Mouse (Mus musculus): ENCODE data around the gene Cog1. TPM values are rescaled to one million over a fixed set of nuclear protein-coding genes. Genes with fewer than 3 reads are reported as not detected.

The Cog1 gene
- polyA plus RNA-seq, 1 experiment from 2014 or later, result 19.6 TPM

GRCm38 (mm10) chr11:113715078-113715674 lies 66.2 kb downstream of the Cog1 start:
- 67% methylated on average over 7 of the region's 7 CpGs for WGBS

DNA sequence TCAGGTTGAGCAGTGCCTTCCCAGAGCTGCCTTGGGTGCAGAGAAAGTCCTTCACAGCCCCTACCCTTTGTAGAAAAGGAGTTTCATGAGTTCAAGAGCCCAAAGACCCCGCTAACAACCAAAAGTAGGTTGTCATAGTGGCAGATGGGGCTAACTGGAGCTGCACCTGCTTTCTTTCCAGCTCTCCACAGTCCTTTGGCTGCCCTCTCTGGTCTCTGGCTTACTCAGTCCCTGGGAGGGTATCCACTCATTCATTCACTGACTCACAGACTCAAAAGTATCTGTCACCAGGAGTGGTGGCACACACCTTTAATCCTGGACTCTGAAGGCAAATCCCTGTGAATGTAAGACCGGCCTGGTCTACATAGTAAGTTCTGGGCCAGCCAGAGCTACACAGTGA lies 67.2 kb downstream of the Cog1 start:
- Histone ChIP-seq H3K27ac (ENCODE audit: low read depth, low read length) (no peak overlapping the region), H3K4me3 (ENCODE audit: low read depth, low read length) (no peak overlapping the region), H3K36me3 (ENCODE audit: control insufficient read depth, insufficient read depth) (no peaks in the 10 kb centered on the region), H3K9ac (ENCODE audit: low read depth, low read length) (no peak overlapping the region), H3K4me2 (replicated peaks; ENCODE audit: low read depth) (no peak overlapping the region), H3K9me3 (ENCODE audit: control insufficient read depth) (no peaks in the 10 kb centered on the region), H3K27me3 (replicated peaks; ENCODE audit: control insufficient read depth, insufficient read depth, low read length) (no peaks in the 10 kb centered on the region), H3K4me1 (replicated peaks; ENCODE audit: control insufficient read depth, insufficient read depth, low read length) (no peaks in the 10 kb centered on the region)
- TF ChIP-seq CTCF (IDR thresholded peaks at IDR 0.05; ENCODE audit: low read depth), result no peak
- WGBS, result 94% methylated on average over 2 of the region's 2 CpGs
- ATAC-seq, result no peak

More at GRCm38 (mm10) chr11:113715078-113715674, 66.2 kb downstream of the Cog1 start:
- Histone ChIP-seq H3K4me1 (replicated peaks; ENCODE audit: control insufficient read depth, insufficient read depth, low read length) (0 out of 2 replicates have a peak, but pooled peaks cover 2% of the 10 kb centered on the region), H3K9ac (ENCODE audit: low read depth, low read length) (no peak overlapping the region), H3K4me3 (ENCODE audit: low read depth, low read length) (no peak overlapping the region), H3K9me3 (ENCODE audit: control insufficient read depth) (no peaks in the 10 kb centered on the region), H3K27me3 (replicated peaks; ENCODE audit: control insufficient read depth, insufficient read depth, low read length) (no peaks in the 10 kb centered on the region), H3K27ac (ENCODE audit: low read depth, low read length) (no peak overlapping the region), H3K36me3 (ENCODE audit: control insufficient read depth, insufficient read depth) (no peaks in the 10 kb centered on the region), H3K4me2 (replicated peaks; ENCODE audit: low read depth) (no peak overlapping the region)
- peak; percentile 34 for ATAC-seq
- TF ChIP-seq CTCF (IDR thresholded peaks at IDR 0.05; ENCODE audit: low read depth), result peak; percentile 45

Other genes starting within 250 kb of the Cog1 start
- 0.99 and 1.0 TPM in 2 replicates for gene Sstr2, start 29.8 kb upstream of the Cog1 start, polyA plus RNA-seq (2015; fragmentation: Nextera tagmentation; extraction: Ambion mirVana)
- 50.7 and 54.7 TPM in 2 replicates for gene Slc39a11, start 910 bp downstream of the Cog1 start, polyA plus RNA-seq (2015; fragmentation: Nextera tagmentation; extraction: Ambion mirVana)
- 40.0 and 41.9 TPM in 2 replicates for gene Fam104a, start 35.0 kb downstream of the Cog1 start, polyA plus RNA-seq (2015; fragmentation: Nextera tagmentation; extraction: Ambion mirVana)
- 9.0 and 9.6 TPM in 2 replicates for gene D11Wsu47e, start 35.2 kb downstream of the Cog1 start, polyA plus RNA-seq (2015; fragmentation: Nextera tagmentation; extraction: Ambion mirVana)
- not detected in 2 replicates for gene Cpsf4l, start 60.8 kb downstream of the Cog1 start, polyA plus RNA-seq (2015; fragmentation: Nextera tagmentation; extraction: Ambion mirVana)
- 30.2 and 33.0 TPM in 2 replicates for gene Cdc42ep4, start 102.7 kb downstream of the Cog1 start, polyA plus RNA-seq (2015; fragmentation: Nextera tagmentation; extraction: Ambion mirVana)

Measured in intestine, postnatal 0 days (tissue).